Mouse (Mus musculus) MEL (cell line): ENCODE data around the gene Btbd3.

ENCODE experiments used
- CTCF ChIP-seq, 3 experiments: IDR thresholded peaks in 2 of 3; conservative IDR thresholded peaks in 1 of 3; 2 replicates each; pipeline ENCODE4 v1.5.1; 2011 to 2012; ENCODE audit warnings: low read length in 3 of 3, low read depth in 2 of 3, mild to moderate bottlenecking in 2 of 3, improper control_type of control experiment in 1 of 3, inconsistent platforms in 1 of 3, mixed read lengths in 1 of 3, moderate library complexity in 1 of 3; ENCODE audit not compliant: control insufficient read depth in 1 of 3, insufficient read depth in 1 of 3, poor library complexity in 1 of 3, severe bottlenecking in 1 of 3
- HCFC1 ChIP-seq: IDR thresholded peaks from 2 replicates; pipeline ENCODE4 v1.6.1; 2012; ENCODE audit warnings: low read depth, mild to moderate bottlenecking, inconsistent platforms, low read length, improper control_type of control experiment, moderate library complexity
- JUND ChIP-seq: IDR thresholded peaks from 2 replicates; pipeline ENCODE4 v1.6.1; 2011; ENCODE audit warnings: low read depth, mild to moderate bottlenecking, improper control_type of control experiment, low read length
- NRF1 ChIP-seq: IDR thresholded peaks from 2 replicates; pipeline ENCODE4 v1.6.1; 2014; ENCODE audit warnings: low read depth, mild to moderate bottlenecking, inconsistent platforms, low read length, improper control_type of control experiment, moderate library complexity; ENCODE audit not compliant: poor library complexity, insufficient read depth, severe bottlenecking
- POLR2A ChIP-seq, 2 experiments: IDR thresholded peaks; 2 replicates each; pipeline ENCODE4 v1.6.1; 2011 to 2012; ENCODE audit warnings: low read length in 2 of 2, mild to moderate bottlenecking in 2 of 2, control low read depth in 1 of 2, improper control_type of control experiment in 1 of 2, low read depth in 1 of 2, moderate library complexity in 1 of 2; ENCODE audit not compliant: control insufficient read depth in 1 of 2, insufficient read depth in 1 of 2, poor library complexity in 1 of 2
- POLR2AphosphoS2 ChIP-seq: IDR thresholded peaks from 2 replicates; pipeline ENCODE4 v1.6.1; 2011; ENCODE audit warnings: low read length, improper control_type of control experiment
- TBP ChIP-seq: IDR thresholded peaks from 2 replicates; pipeline ENCODE4 v1.8.0; 2011; ENCODE audit warnings: low read depth, low read length, improper control_type of control experiment

GRCm38 (mm10) chr2:138365391-138365790, 109.0 kb downstream of the Btbd3 start:
- no peak for TF ChIP-seq POLR2A (IDR thresholded peaks at IDR 0.05; ENCODE audit: control insufficient read depth in 1 of 2, insufficient read depth in 1 of 2, low read depth in 1 of 2, low read length in 2 of 2, poor library complexity in 1 of 2)
- TF ChIP-seq POLR2AphosphoS2 = no peak
- no peak for TF ChIP-seq HCFC1
- no peak for TF ChIP-seq CTCF (IDR thresholded peaks at IDR 0.05 in 2 of 3, conservative IDR thresholded peaks at IDR 0.05 in 1 of 3; ENCODE audit: control insufficient read depth in 1 of 3, insufficient read depth in 1 of 3, low read depth in 2 of 3, low read length in 3 of 3, poor library complexity in 1 of 3, severe bottlenecking in 1 of 3)
- no peak for TF ChIP-seq TBP
- no peak for TF ChIP-seq NRF1
- no peak for TF ChIP-seq JUND
